In the genomic region with DNA sequence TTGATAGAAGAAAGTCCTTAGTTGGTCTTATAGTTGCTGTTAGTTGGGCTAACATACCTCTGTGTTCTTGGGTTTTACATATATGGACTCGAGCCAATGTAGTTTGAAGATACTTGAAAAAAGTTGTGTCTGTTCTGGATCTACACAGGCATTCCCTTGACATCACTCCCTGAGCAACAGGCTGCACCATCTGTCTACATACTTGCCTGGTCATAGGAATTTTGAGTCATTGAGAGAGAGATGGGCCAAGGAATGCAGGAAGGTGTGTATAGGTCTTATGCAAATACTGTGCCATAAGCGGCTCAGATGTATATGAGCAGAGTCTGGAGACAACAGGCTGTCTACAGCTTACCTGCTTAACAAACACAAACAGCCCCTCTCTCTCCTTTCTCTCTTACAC, we compare ENCODE assay signal across 23 mouse cellular contexts.
A peak's percentile ranks its signal among the peaks of the same experiment; 100 is the strongest.
DNase-seq lines count a peak whose midpoint lies in the region; ATAC-seq lines count a peak whose summit lies in the region.
"Had no signal": no experiment of that assay in that cellular context is flagged by ENCODE, and none has a peak within 500 bp of the region (broad histone marks: within the 10 kb centered on the region; RNA-seq: fewer than 3 reads in every experiment).

No protein-coding gene starts in this region.

- WGBS in embryonic facial prominence, embryonic 14.5 days: 73% methylated on average over 2 of the region's 2 CpGs
- WGBS in embryonic facial prominence, embryonic 10.5 days: 87% methylated on average over 2 of the region's 2 CpGs

- H3K27ac ChIP-seq in embryonic facial prominence, embryonic 14.5 days (replicated peaks; ENCODE audit: low read depth, low read length): no peak overlapping the region
- H3K27ac ChIP-seq in embryonic facial prominence, embryonic 10.5 days (replicated peaks): no peak overlapping the region

- H3K9me3 ChIP-seq in embryonic facial prominence, embryonic 14.5 days (ENCODE audit: control insufficient read depth, low read length): no peaks in the 10 kb centered on the region
- peaks cover 3% of the 10 kb centered on the region; the same call in 1 of the 2 replicates for H3K9me3 ChIP-seq in embryonic facial prominence, embryonic 10.5 days
- H3K9me3 ChIP-seq: G1E had no signal

- peak; percentile 24 for DNase-seq in embryonic facial prominence, embryonic 14.5 days (ENCODE audit: low spot score)
- DNase-seq in embryonic facial prominence, embryonic 10.5 days (ENCODE audit: low spot score): no peak
- no peak for DNase-seq in frontal cortex, postnatal 25 days (ENCODE audit: low spot score in 2 of 2)
- peak; percentile 62 for DNase-seq in 3T3-L1 (ENCODE audit: low read depth, low spot score)
- peak; percentile 42 for DNase-seq in brain, adult 2 months (ENCODE audit: low read depth, low spot score)
- no peak for DNase-seq in kidney, adult 9 months
- DNase-seq in left cerebral cortex, adult 18-20 months (ENCODE audit: low spot score in 2 of 2): no peak
- DNase-seq: adrenal gland, adult 2 months; adrenal gland, adult 8-10 months; adrenal gland, postnatal 10 days; adrenal gland, postnatal 14 days; adrenal gland, postnatal 25 days; adrenal gland, postnatal 36 days; B cell, adult 2 months; cerebellum, adult 11 months; cerebellum, adult 11-12 months; cerebellum, adult 18-20 months; cerebellum, adult 2 months had no signal

- H3K4me2 ChIP-seq in embryonic facial prominence, embryonic 14.5 days (ENCODE audit: low read depth, low read length): no peak overlapping the region

- H3K36me3 ChIP-seq in embryonic facial prominence, embryonic 14.5 days (ENCODE audit: control insufficient read depth, insufficient read depth, low read length): no peaks in the 10 kb centered on the region
- no peaks in the 10 kb centered on the region for H3K36me3 ChIP-seq in embryonic facial prominence, embryonic 10.5 days (replicated peaks)
- H3K36me3 ChIP-seq: G1E had no signal

- ATAC-seq in embryonic facial prominence, embryonic 14.5 days (ENCODE audit: low read depth): no peak
- ATAC-seq in frontal cortex, adult (ENCODE audit: low TSS enrichment): peak; percentile 69; the same call in 1 of the 2 replicates
- ATAC-seq: activated CD4-positive, CD25-positive, alpha-beta regulatory T cell, adult 4 months; CD4-positive, CD25-positive, alpha-beta regulatory T cell, adult 4 months; Patski had no signal

- no peak overlapping the region for H3K4me3 ChIP-seq in embryonic facial prominence, embryonic 14.5 days (ENCODE audit: low read depth, low read length)
- H3K4me3 ChIP-seq in embryonic facial prominence, embryonic 10.5 days: no peak overlapping the region

- peaks cover 14% of the 10 kb centered on the region; the same call in 1 of the 2 replicates for H3K4me1 ChIP-seq in embryonic facial prominence, embryonic 14.5 days (ENCODE audit: control insufficient read depth, insufficient read depth, low read length)
- H3K4me1 ChIP-seq in embryonic facial prominence, embryonic 10.5 days: peaks cover 16% of the 10 kb centered on the region

- no peak overlapping the region for H3K9ac ChIP-seq in embryonic facial prominence, embryonic 14.5 days (ENCODE audit: low read depth, low read length)

- no peaks in the 10 kb centered on the region for H3K27me3 ChIP-seq in embryonic facial prominence, embryonic 14.5 days (replicated peaks; ENCODE audit: control insufficient read depth, insufficient read depth, low read length)
- no peaks in the 10 kb centered on the region for H3K27me3 ChIP-seq in embryonic facial prominence, embryonic 10.5 days (replicated peaks; ENCODE audit: low read depth, poor library complexity, severe bottlenecking)
- H3K27me3 ChIP-seq: Patski had no signal

Comparison
In these comparisons a context has a peak if more than half of its experiments do, and no peak if none do; other contexts are left out.
1. DNase-seq: peak in embryonic facial prominence, embryonic 14.5 days (single experiment), 3T3-L1 (single experiment) and brain, adult 2 months (single experiment); none in embryonic facial prominence, embryonic 10.5 days (single experiment), frontal cortex, postnatal 25 days (0 of 2), kidney, adult 9 months (single experiment) and left cerebral cortex, adult 18-20 months (0 of 2).